Mouse (Mus musculus) spleen, postnatal 36 days (tissue): ENCODE results near the gene Slc23a4.

Experiments
- DNase-seq, 2 experiments: peaks; one replicate each; pipeline ENCODE4 v3.0.0; 2022; ENCODE audit warnings: low spot score in 2 of 2, mixed read lengths in 1 of 2

The Slc23a4 gene

GRCm38 (mm10) chr6:34988081-34988761 is at the start of gene Slc23a4:
Gene Slc23a4 (minus strand): TSS chr6:34988404.
- DNase-seq: no peak

GRCm38 (mm10) chr6:35033341-35033740 is 45.1 kb upstream of the Slc23a4 start:
- no peak for DNase-seq

- DNase-seq: no peak
These were observed 44.5 kb upstream of the Slc23a4 start for GRCm38 (mm10) chr6:35032704-35033103.

- DNase-seq: no peak
These were observed 42.6 kb upstream of the Slc23a4 start for GRCm38 (mm10) chr6:35030811-35031210.

GRCm38 (mm10) chr6:35030226-35030625 is 42.0 kb upstream of the Slc23a4 start:
- DNase-seq: no peak

GRCm38 (mm10) chr6:35028023-35028422 is 39.8 kb upstream of the Slc23a4 start:
- DNase-seq: no peak

GRCm38 (mm10) chr6:35027257-35027656 is 39.1 kb upstream of the Slc23a4 start:
- DNase-seq: no peak

- no peak for DNase-seq
These were observed 28.4 kb upstream of the Slc23a4 start for GRCm38 (mm10) chr6:35016624-35017023.

- DNase-seq: no peak
These were observed 23.7 kb upstream of the Slc23a4 start for GRCm38 (mm10) chr6:35011953-35012352.

- no peak for DNase-seq
These were observed 22.5 kb upstream of the Slc23a4 start for GRCm38 (mm10) chr6:35010705-35011104.

- no peak for DNase-seq
These were observed 14.1 kb upstream of the Slc23a4 start for GRCm38 (mm10) chr6:35002261-35002669.

GRCm38 (mm10) chr6:34999101-34999500 is 10.9 kb upstream of the Slc23a4 start:
- DNase-seq: no peak

GRCm38 (mm10) chr6:34996496-34996895 is 8.3 kb upstream of the Slc23a4 start:
- DNase-seq: no peak

GRCm38 (mm10) chr6:34995265-34995681 is 7.1 kb upstream of the Slc23a4 start:
- DNase-seq: peak; percentile 59 to 62

GRCm38 (mm10) chr6:34994692-34995091 is 6.5 kb upstream of the Slc23a4 start:
- no peak for DNase-seq

- no peak for DNase-seq
These were observed 1.1 kb upstream of the Slc23a4 start for GRCm38 (mm10) chr6:34989263-34989662.

- DNase-seq: no peak
These were observed 1.0 kb downstream of the Slc23a4 start for GRCm38 (mm10) chr6:34987085-34987645.

- no peak for DNase-seq
These were observed 7.5 kb downstream of the Slc23a4 start for GRCm38 (mm10) chr6:34980661-34981060.

GRCm38 (mm10) chr6:34979291-34979690 is 8.9 kb downstream of the Slc23a4 start:
- DNase-seq: no peak

GRCm38 (mm10) chr6:34971181-34971580 is 17.0 kb downstream of the Slc23a4 start:
- no peak for DNase-seq

- no peak for DNase-seq
These were observed 22.2 kb downstream of the Slc23a4 start for GRCm38 (mm10) chr6:34965819-34966539.

GRCm38 (mm10) chr6:34964550-34964949 is 23.7 kb downstream of the Slc23a4 start:
- DNase-seq: no peak

GRCm38 (mm10) chr6:34959131-34959530 is 29.1 kb downstream of the Slc23a4 start:
- DNase-seq: no peak
